Mouse (Mus musculus): ENCODE data around the gene Srd5a1.
A peak's percentile ranks its signal among the peaks of the same experiment; 100 is the strongest.

The Srd5a1 gene

GRCm38 (mm10) chr13:69541776-69542175 is 69.5 kb downstream of the Srd5a1 start:
- peak; percentile 60 to 76 for DNase-seq (ENCODE audit: low spot score in 2 of 2)

- DNase-seq (ENCODE audit: low spot score in 2 of 2): no peak
These were observed 70.0 kb downstream of the Srd5a1 start for GRCm38 (mm10) chr13:69541209-69541608.

GRCm38 (mm10) chr13:69538327-69538726 is 72.9 kb downstream of the Srd5a1 start:
- DNase-seq (ENCODE audit: low spot score in 2 of 2): no peak

GRCm38 (mm10) chr13:69537366-69537765 is 73.9 kb downstream of the Srd5a1 start:
- no peak for DNase-seq (ENCODE audit: low spot score in 2 of 2)

GRCm38 (mm10) chr13:69536021-69536420 is 75.2 kb downstream of the Srd5a1 start:
- no peak for DNase-seq (ENCODE audit: low spot score in 2 of 2)

GRCm38 (mm10) chr13:69534654-69535551 is 76.3 kb downstream of the Srd5a1 start:
- DNase-seq (ENCODE audit: low spot score in 2 of 2): peak; percentile 94 to 97

GRCm38 (mm10) chr13:69534334-69534653 is 76.9 kb downstream of the Srd5a1 start, which contains the start of gene Tent4a:
TSS of gene Tent4a (minus strand) at chr13:69534617.
- DNase-seq (ENCODE audit: low spot score in 2 of 2): no peak

GRCm38 (mm10) chr13:69533405-69534333 is 77.6 kb downstream of the Srd5a1 start, which contains the start of gene Nsun2:
TSS of gene Nsun2 (plus strand) at chr13:69533746.
- peak; percentile 46 to 51 for DNase-seq (ENCODE audit: low spot score in 2 of 2)

- no peak for DNase-seq (ENCODE audit: low spot score in 2 of 2)
These were observed 78.3 kb downstream of the Srd5a1 start for GRCm38 (mm10) chr13:69532893-69533404.

GRCm38 (mm10) chr13:69532101-69532892 is 78.9 kb downstream of the Srd5a1 start:
- DNase-seq (ENCODE audit: low spot score in 2 of 2): no peak

- DNase-seq (ENCODE audit: low spot score in 2 of 2): no peak
These were observed 79.8 kb downstream of the Srd5a1 start for GRCm38 (mm10) chr13:69531431-69531830.

- no peak for DNase-seq (ENCODE audit: low spot score in 2 of 2)
These were observed 80.3 kb downstream of the Srd5a1 start for GRCm38 (mm10) chr13:69530951-69531350.

- no peak for DNase-seq (ENCODE audit: low spot score in 2 of 2)
These were observed 81.1 kb downstream of the Srd5a1 start for GRCm38 (mm10) chr13:69530156-69530555.

GRCm38 (mm10) chr13:69528531-69528930 is 82.7 kb downstream of the Srd5a1 start:
- no peak for DNase-seq (ENCODE audit: low spot score in 2 of 2)

- DNase-seq (ENCODE audit: low spot score in 2 of 2): no peak
These were observed 85.4 kb downstream of the Srd5a1 start for GRCm38 (mm10) chr13:69525867-69526266.

- DNase-seq (ENCODE audit: low spot score in 2 of 2): no peak
These were observed 87.1 kb downstream of the Srd5a1 start for GRCm38 (mm10) chr13:69524158-69524530.

Measured in frontal cortex, postnatal 36 days (tissue).